Mouse (Mus musculus) midbrain, embryonic 11.5 days (tissue): ENCODE measurements around the gene Pds5a. TPM values are rescaled to one million over a fixed set of nuclear protein-coding genes. Genes with fewer than 3 reads are reported as not detected.

Experiments
- ATAC-seq: fragments of 200-750 bp; cut with Nextera tagmentation; 2 replicates; pipeline ENCODE4 v1.8.0; 2017; ENCODE audit warnings: moderate TSS enrichment, moderate library complexity; ENCODE audit not compliant: low FRiP score
- DNase-seq: peaks from one replicate; pipeline ENCODE4 v3.0.0; 2015; ENCODE audit warnings: low spot score; ENCODE audit errors: missing footprints
- H3K27ac ChIP-seq: fragments of 300-500 bp; sonication (generic); 2 replicates; pipeline ENCODE4 v1.5.1; 2014; ENCODE audit warnings: low read depth, low read length
- H3K27me3 ChIP-seq: fragments of 300-500 bp; sonication (generic); 2 replicates; pipeline ENCODE4 v1.6.1; 2014; ENCODE audit warnings: mild to moderate bottlenecking, low read length, moderate library complexity, mixed read lengths; ENCODE audit not compliant: control insufficient read depth, insufficient read depth
- H3K36me3 ChIP-seq: fragments of 300-500 bp; sonication (generic); 2 replicates; pipeline ENCODE4 v1.6.1; 2014; ENCODE audit warnings: mild to moderate bottlenecking, low read length, moderate library complexity, mixed read lengths; ENCODE audit not compliant: control insufficient read depth, insufficient read depth
- H3K4me1 ChIP-seq: fragments of 300-500 bp; sonication (generic); 2 replicates; pipeline ENCODE4 v1.6.1; 2014; ENCODE audit warnings: low read length; ENCODE audit not compliant: control insufficient read depth, insufficient read depth
- H3K4me2 ChIP-seq: fragments of 300-500 bp; sonication (generic); 2 replicates; pipeline ENCODE4 v1.6.1; 2014; ENCODE audit warnings: mild to moderate bottlenecking, moderate library complexity
- H3K4me3 ChIP-seq: fragments of 300-500 bp; sonication (generic); 2 replicates; pipeline ENCODE4 v1.5.1; 2014; ENCODE audit warnings: low read depth, low read length
- H3K9ac ChIP-seq: fragments of 300-500 bp; sonication (generic); 2 replicates; pipeline ENCODE4 v1.6.1; 2014; ENCODE audit warnings: low read length
- H3K9me3 ChIP-seq: fragments of 300-500 bp; sonication (generic); 2 replicates; pipeline ENCODE4 v1.6.1; 2016; ENCODE audit warnings: low read length; ENCODE audit not compliant: control insufficient read depth
- WGBS: fragments of 180-500 bp; shearing (Covaris S2); extraction: QIAGEN DNeasy Blood & Tissue Kit; methylation state at CpG from one replicate; pipeline ENCODE4 v1.1.7; 2014; 5-methylcytosine and 5-hydroxymethylcytosine counted together
- polyA plus RNA-seq: library from polyadenylated mRNA; unstranded; fragments of >200 nt; fragmentation: Nextera tagmentation; extraction: Ambion mirVana; gene quantifications from 2 replicates; pipeline ENCODE4 v1.2.1, GENCODE M21; 2014

Gene Pds5a
- polyA plus RNA-seq, 1 experiment from 2014 or later: 127 TPM

- Histone ChIP-seq H3K4me3 (no peak overlapping the region), H3K9me3 (no peaks in the 10 kb centered on the region), H3K4me2 (no peak overlapping the region), H3K27me3 (no peaks in the 10 kb centered on the region), H3K4me1 (no peaks in the 10 kb centered on the region), H3K9ac (no peak overlapping the region), H3K36me3 (no peaks in the 10 kb centered on the region), H3K27ac (no peak overlapping the region)
- ATAC-seq (no peak), DNase-seq (no peak)
Measured at GRCm38 (mm10) chr5:65672162-65672561, 25.9 kb downstream of the Pds5a start.

DNA sequence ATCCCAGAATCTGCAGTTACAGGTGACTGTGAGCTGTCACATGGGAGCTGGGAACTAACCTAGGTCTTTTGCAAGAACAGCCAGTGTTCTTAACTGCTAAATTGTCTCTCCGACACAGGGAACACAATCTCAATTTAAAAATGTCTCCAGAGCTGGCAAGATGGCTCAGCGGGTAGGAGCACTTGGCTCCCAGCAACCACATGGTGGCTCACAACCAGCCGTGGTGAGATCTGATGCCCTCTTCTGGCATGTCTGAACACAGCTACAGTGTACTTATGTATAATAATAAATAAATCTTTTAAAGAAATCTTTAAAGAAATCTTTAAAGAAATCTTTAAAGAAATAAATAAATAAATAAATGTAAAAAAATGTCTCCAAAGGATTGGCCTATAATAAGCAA is 30.4 kb downstream of the Pds5a start:
- Histone ChIP-seq H3K27ac (no peak overlapping the region), H3K9me3 (no peaks in the 10 kb centered on the region), H3K4me3 (no peak overlapping the region), H3K27me3 (no peaks in the 10 kb centered on the region), H3K9ac (no peak overlapping the region), H3K36me3 (no peaks in the 10 kb centered on the region), H3K4me1 (no peaks in the 10 kb centered on the region), H3K4me2 (no peak overlapping the region)
- 89% methylated on average over 3 of the region's 3 CpGs for WGBS
- DNase-seq (no peak), ATAC-seq (no peak)

- 96% methylated on average over 1 of the region's 1 CpGs for WGBS
- H3K9ac ChIP-seq: no peak overlapping the region
- H3K27me3 ChIP-seq: no peaks in the 10 kb centered on the region
- ATAC-seq (no peak), DNase-seq (no peak)
- no peaks in the 10 kb centered on the region for H3K9me3 ChIP-seq
- peaks cover 3% of the 10 kb centered on the region; the same call in 1 of the 2 replicates for H3K36me3 ChIP-seq
- H3K4me3 ChIP-seq: no peak overlapping the region
- H3K27ac ChIP-seq: no peak overlapping the region
- H3K4me1 ChIP-seq: no peaks in the 10 kb centered on the region
- no peak overlapping the region for H3K4me2 ChIP-seq
Measured at GRCm38 (mm10) chr5:65665370-65665769, 32.7 kb downstream of the Pds5a start.

DNA sequence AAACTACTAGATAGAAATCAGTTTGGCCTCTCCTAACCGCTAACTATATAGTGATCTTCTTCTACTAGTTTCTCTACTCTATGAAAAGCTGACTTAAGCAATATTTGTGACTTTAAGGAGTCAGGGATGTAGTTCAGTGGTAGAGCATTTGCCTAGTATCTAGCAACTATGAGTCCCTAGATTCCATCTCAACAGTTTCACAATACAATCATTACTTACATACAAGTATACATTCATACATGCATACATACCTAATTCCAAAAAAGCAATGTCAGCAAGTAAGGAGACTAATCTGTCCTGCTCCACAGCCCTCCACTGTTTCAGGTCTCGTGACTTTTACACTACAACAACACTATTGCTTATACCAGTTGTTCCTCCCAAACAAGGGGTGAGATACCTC is 36.1 kb downstream of the Pds5a start:
- no peak overlapping the region for H3K4me2 ChIP-seq
- H3K36me3 ChIP-seq: peaks cover 5% of the 10 kb centered on the region
- no peaks in the 10 kb centered on the region for H3K9me3 ChIP-seq
- 95% methylated on average over 2 of the region's 2 CpGs for WGBS
- no peak for ATAC-seq
- no peaks in the 10 kb centered on the region for H3K4me1 ChIP-seq
- no peaks in the 10 kb centered on the region for H3K27me3 ChIP-seq
- no peak overlapping the region for H3K4me3 ChIP-seq
- no peak overlapping the region for H3K27ac ChIP-seq
- no peak overlapping the region for H3K9ac ChIP-seq
- no peak for DNase-seq

DNA sequence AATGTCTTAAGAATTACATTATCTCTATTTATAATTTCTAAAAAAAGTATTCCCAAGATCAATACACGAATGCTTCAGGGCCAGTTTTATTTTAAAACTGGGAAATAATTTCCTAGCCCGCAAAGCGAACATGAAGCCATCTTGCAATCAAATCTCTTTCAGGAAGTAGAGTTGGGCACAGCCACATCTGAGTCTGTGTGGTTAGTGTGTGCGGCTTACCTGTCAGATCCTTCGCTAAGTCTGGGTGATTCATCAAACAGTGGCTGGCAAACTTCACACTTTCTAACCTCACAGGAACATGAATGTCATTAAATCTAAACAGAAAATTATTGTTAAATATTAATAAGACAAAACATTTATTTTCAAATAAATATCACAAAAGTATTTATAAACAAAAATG is 44.3 kb downstream of the Pds5a start:
- Histone ChIP-seq H3K9me3 (no peaks in the 10 kb centered on the region), H3K27me3 (no peaks in the 10 kb centered on the region), H3K4me3 (no peak overlapping the region), H3K36me3 (peaks cover 5% of the 10 kb centered on the region), H3K4me2 (no peak overlapping the region), H3K27ac (no peak overlapping the region), H3K9ac (no peak overlapping the region), H3K4me1 (no peaks in the 10 kb centered on the region)
- WGBS: 98% methylated on average over 5 of the region's 5 CpGs
- DNase-seq: no peak
- no peak for ATAC-seq

DNA sequence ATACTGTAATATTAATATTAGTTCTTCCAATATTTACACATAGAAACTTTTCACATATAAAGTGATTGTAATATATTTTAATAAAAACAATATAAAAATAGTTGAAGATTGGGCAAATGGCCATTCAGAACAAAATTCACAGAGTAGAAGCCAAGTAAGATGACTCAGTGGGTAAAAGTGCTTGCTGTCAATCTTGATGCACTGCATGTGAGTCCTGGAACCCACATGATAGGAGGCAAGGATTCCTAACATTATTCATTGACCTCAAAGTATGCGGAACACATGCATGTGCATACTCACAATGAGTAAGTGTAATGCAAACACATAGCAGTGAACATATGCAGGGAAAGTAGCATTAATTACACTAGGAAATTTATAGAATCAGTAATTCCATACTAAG is 59.2 kb downstream of the Pds5a start:
- whole genome bisulfite sequencing: 97% methylated on average over 1 of the region's 1 CpGs
- Histone ChIP-seq H3K27ac (no peak overlapping the region), H3K9ac (no peak overlapping the region), H3K9me3 (no peaks in the 10 kb centered on the region), H3K36me3 (peaks cover 15% of the 10 kb centered on the region; the same call in 1 of the 2 replicates), H3K4me3 (no peak overlapping the region), H3K4me2 (no peak overlapping the region), H3K4me1 (no peaks in the 10 kb centered on the region), H3K27me3 (no peaks in the 10 kb centered on the region)
- ATAC-seq (no peak), DNase-seq (no peak)

- Histone ChIP-seq H3K36me3 (peaks cover 11% of the 10 kb centered on the region), H3K4me3 (no peak overlapping the region)
Measured at GRCm38 (mm10) chr5:65624340-65624739, 73.7 kb downstream of the Pds5a start.

GRCm38 (mm10) chr5:65613152-65613924 is 84.7 kb downstream of the Pds5a start:
- whole genome bisulfite sequencing: 91% methylated on average over 9 of the region's 9 CpGs
- H3K4me2 ChIP-seq: no peak overlapping the region
- H3K36me3 ChIP-seq: peaks cover 13% of the 10 kb centered on the region
- H3K27ac ChIP-seq: no peak overlapping the region
- no peaks in the 10 kb centered on the region for H3K9me3 ChIP-seq
- ATAC-seq (no peak), DNase-seq (no peak)
- no peaks in the 10 kb centered on the region for H3K4me1 ChIP-seq
- no peak overlapping the region for H3K9ac ChIP-seq
- H3K4me3 ChIP-seq: no peak overlapping the region
- H3K27me3 ChIP-seq: no peaks in the 10 kb centered on the region

More at GRCm38 (mm10) chr5:65624340-65624739, 73.7 kb downstream of the Pds5a start:
- H3K9me3 ChIP-seq: no peaks in the 10 kb centered on the region
- H3K27ac ChIP-seq: no peak overlapping the region
- no peaks in the 10 kb centered on the region for H3K27me3 ChIP-seq
- H3K9ac ChIP-seq: no peak overlapping the region
- ATAC-seq (no peak), DNase-seq (no peak)
- H3K4me2 ChIP-seq: no peak overlapping the region
- H3K4me1 ChIP-seq: no peaks in the 10 kb centered on the region

DNA sequence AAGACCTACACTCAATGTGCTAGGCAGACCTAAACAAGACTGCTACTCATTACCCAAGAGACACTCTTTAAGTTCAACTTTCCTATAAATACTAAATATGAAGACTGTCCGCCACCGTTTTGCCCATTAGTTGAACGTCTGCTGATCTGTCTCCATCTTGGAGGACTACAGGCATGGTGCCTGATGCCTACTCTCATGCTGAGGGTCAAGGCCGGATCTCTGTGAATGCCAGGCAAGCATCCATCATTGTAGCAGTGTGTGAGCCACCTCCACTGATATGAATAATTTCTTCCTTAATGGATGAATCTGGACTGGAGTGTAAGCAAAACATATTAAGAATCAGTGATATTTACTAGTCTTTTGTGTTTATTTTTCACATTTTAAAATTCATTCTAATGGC is 87.5 kb downstream of the Pds5a start:
- WGBS: 90% methylated on average over 4 of the region's 4 CpGs
- no peak overlapping the region for H3K4me3 ChIP-seq
- no peaks in the 10 kb centered on the region for H3K4me1 ChIP-seq
- H3K27me3 ChIP-seq: no peaks in the 10 kb centered on the region
- H3K9ac ChIP-seq: no peak overlapping the region
- no peak for DNase-seq
- no peak for ATAC-seq
- H3K9me3 ChIP-seq: no peaks in the 10 kb centered on the region
- H3K27ac ChIP-seq: no peak overlapping the region
- H3K4me2 ChIP-seq: no peak overlapping the region
- peaks cover 13% of the 10 kb centered on the region for H3K36me3 ChIP-seq
